Mouse (Mus musculus) forelimb bud, embryonic 11.5 days (tissue): ENCODE data around the gene Rab11fip3.

Experiments
- DNase-seq: peaks from one replicate; pipeline ENCODE4 v3.0.0-alpha.2; 2012; ENCODE audit warnings: low read depth, low spot score

Rab11fip3 gene

GRCm38 (mm10) chr17:26087059-26087564, 17.8 kb upstream of the Rab11fip3 start:
- DNase-seq = no peak

GRCm38 (mm10) chr17:26080867-26081266, 11.5 kb upstream of the Rab11fip3 start:
- no peak for DNase-seq

GRCm38 (mm10) chr17:26078851-26079250, 9.5 kb upstream of the Rab11fip3 start:
- no peak for DNase-seq

- DNase-seq = no peak
These were observed 5.9 kb upstream of the Rab11fip3 start for GRCm38 (mm10) chr17:26075246-26075645.

GRCm38 (mm10) chr17:26070136-26070535, 781 bp upstream of the Rab11fip3 start:
- DNase-seq = no peak

GRCm38 (mm10) chr17:26068024-26068830, 1.1 kb downstream of the Rab11fip3 start:
- no peak for DNase-seq

GRCm38 (mm10) chr17:26066488-26067020, 2.8 kb downstream of the Rab11fip3 start:
- no peak for DNase-seq

GRCm38 (mm10) chr17:26064916-26065315, 4.4 kb downstream of the Rab11fip3 start:
- no peak for DNase-seq

- no peak for DNase-seq
These were observed 11.4 kb downstream of the Rab11fip3 start for GRCm38 (mm10) chr17:26057787-26058567.

- no peak for DNase-seq
These were observed 12.1 kb downstream of the Rab11fip3 start for GRCm38 (mm10) chr17:26057278-26057677.

- DNase-seq = no peak
These were observed 14.2 kb downstream of the Rab11fip3 start for GRCm38 (mm10) chr17:26055164-26055563.

- peak; percentile 77 for DNase-seq
These were observed 15.1 kb downstream of the Rab11fip3 start for GRCm38 (mm10) chr17:26054133-26054845.

GRCm38 (mm10) chr17:26052706-26053105, 16.6 kb downstream of the Rab11fip3 start:
- DNase-seq = no peak

GRCm38 (mm10) chr17:26052074-26052473, 17.3 kb downstream of the Rab11fip3 start:
- DNase-seq = no peak

GRCm38 (mm10) chr17:26048118-26048517, 21.2 kb downstream of the Rab11fip3 start:
- DNase-seq = no peak

GRCm38 (mm10) chr17:26046253-26046997, 22.9 kb downstream of the Rab11fip3 start:
- DNase-seq = no peak

- DNase-seq = no peak
These were observed 24.1 kb downstream of the Rab11fip3 start for GRCm38 (mm10) chr17:26045285-26045684.

GRCm38 (mm10) chr17:26043249-26043636, 26.1 kb downstream of the Rab11fip3 start:
- no peak for DNase-seq

- DNase-seq = no peak
These were observed 26.6 kb downstream of the Rab11fip3 start for GRCm38 (mm10) chr17:26042599-26043248.

GRCm38 (mm10) chr17:26041111-26041802, 28.1 kb downstream of the Rab11fip3 start:
- peak; percentile 60 for DNase-seq
